Mouse (Mus musculus): ENCODE measurements at regions not wholly inside any gene's neighbourhood (a gene's known extent, or its start where the extent isn't known, plus 50 kb on each side); places are given as distances from the start of the nearest gene placed in this dataset.

GRCm38 (mm10) chr15:96784578-96784977 lies 85.0 kb upstream of the Slc38a2 start:
- 91% methylated on average over 7 of the region's 7 CpGs for WGBS
- DNase-seq (ENCODE audit: low spot score): no peak
- ATAC-seq (replicated peaks; ENCODE audit: low FRiP score, low read depth): no peak

GRCm38 (mm10) chr15:96781560-96781959 lies 82.0 kb upstream of the Slc38a2 start:
- Histone ChIP-seq H3K4me2 (ENCODE audit: low read length) (no peak overlapping the region), H3K27me3 (ENCODE audit: insufficient read depth, low read length) (no peaks in the 10 kb centered on the region), H3K36me3 (ENCODE audit: insufficient read depth, low read length) (no peaks in the 10 kb centered on the region), H3K9me3 (replicated peaks; ENCODE audit: low read length) (no peaks in the 10 kb centered on the region), H3K4me3 (replicated peaks; ENCODE audit: low read depth, low read length) (no peak overlapping the region), H3K27ac (no peak overlapping the region), H3K4me1 (replicated peaks; ENCODE audit: insufficient read depth, low read length) (no peaks in the 10 kb centered on the region; the same call in 1 of the 2 replicates), H3K9ac (ENCODE audit: low read depth, low read length) (no peak overlapping the region)
- TF ChIP-seq CTCF (IDR thresholded peaks at IDR 0.05; ENCODE audit: low read depth): peak; percentile 25; the same call in 1 of the 2 replicates
- no peak for ATAC-seq (replicated peaks; ENCODE audit: low FRiP score, low read depth)
- no peak for DNase-seq (ENCODE audit: low spot score)
- 78% methylated on average over 5 of the region's 5 CpGs for WGBS

More at GRCm38 (mm10) chr15:96784578-96784977, 85.0 kb upstream of the Slc38a2 start:
- no peak overlapping the region for H3K4me3 ChIP-seq (replicated peaks; ENCODE audit: low read depth, low read length)
- no peaks in the 10 kb centered on the region for H3K36me3 ChIP-seq (ENCODE audit: insufficient read depth, low read length)
- H3K4me2 ChIP-seq (ENCODE audit: low read length): no peak overlapping the region
- no peaks in the 10 kb centered on the region; the same call in 1 of the 2 replicates for H3K4me1 ChIP-seq (replicated peaks; ENCODE audit: insufficient read depth, low read length)
- no peaks in the 10 kb centered on the region for H3K9me3 ChIP-seq (replicated peaks; ENCODE audit: low read length)
- H3K9ac ChIP-seq (ENCODE audit: low read depth, low read length): no peak overlapping the region
- TF ChIP-seq CTCF (IDR thresholded peaks at IDR 0.05; ENCODE audit: low read depth): no peak
- no peaks in the 10 kb centered on the region for H3K27me3 ChIP-seq (ENCODE audit: insufficient read depth, low read length)
- H3K27ac ChIP-seq: no peak overlapping the region

GRCm38 (mm10) chr15:96780606-96781005 lies 81.1 kb upstream of the Slc38a2 start:
- 86% methylated on average over 5 of the region's 5 CpGs for WGBS
- H3K4me2 ChIP-seq (ENCODE audit: low read length): no peak overlapping the region
- no peak for TF ChIP-seq CTCF (IDR thresholded peaks at IDR 0.05; ENCODE audit: low read depth)

GRCm38 (mm10) chr15:96779358-96779757 lies 79.8 kb upstream of the Slc38a2 start:
- ATAC-seq (replicated peaks; ENCODE audit: low FRiP score, low read depth) (no peak), DNase-seq (ENCODE audit: low spot score) (no peak)
- no peak overlapping the region for H3K4me2 ChIP-seq (ENCODE audit: low read length)
- no peaks in the 10 kb centered on the region for H3K36me3 ChIP-seq (ENCODE audit: insufficient read depth, low read length)
- H3K4me3 ChIP-seq (replicated peaks; ENCODE audit: low read depth, low read length): no peak overlapping the region
- no peaks in the 10 kb centered on the region for H3K9me3 ChIP-seq (replicated peaks; ENCODE audit: low read length)
- no peak overlapping the region for H3K9ac ChIP-seq (ENCODE audit: low read depth, low read length)
- H3K27me3 ChIP-seq (ENCODE audit: insufficient read depth, low read length): no peaks in the 10 kb centered on the region
- no peak overlapping the region for H3K27ac ChIP-seq
- no peak for TF ChIP-seq CTCF (IDR thresholded peaks at IDR 0.05; ENCODE audit: low read depth)
- WGBS: 79% methylated on average over 7 of the region's 7 CpGs
- H3K4me1 ChIP-seq (replicated peaks; ENCODE audit: insufficient read depth, low read length): no peaks in the 10 kb centered on the region; the same call in 1 of the 2 replicates

More at GRCm38 (mm10) chr15:96780606-96781005, 81.1 kb upstream of the Slc38a2 start:
- Histone ChIP-seq H3K27me3 (ENCODE audit: insufficient read depth, low read length) (no peaks in the 10 kb centered on the region), H3K36me3 (ENCODE audit: insufficient read depth, low read length) (no peaks in the 10 kb centered on the region), H3K27ac (no peak overlapping the region), H3K9me3 (replicated peaks; ENCODE audit: low read length) (no peaks in the 10 kb centered on the region), H3K4me1 (replicated peaks; ENCODE audit: insufficient read depth, low read length) (no peaks in the 10 kb centered on the region; the same call in 1 of the 2 replicates), H3K4me3 (replicated peaks; ENCODE audit: low read depth, low read length) (no peak overlapping the region), H3K9ac (ENCODE audit: low read depth, low read length) (no peak overlapping the region)
- no peak for DNase-seq (ENCODE audit: low spot score)
- ATAC-seq (replicated peaks; ENCODE audit: low FRiP score, low read depth): no peak

GRCm38 (mm10) chr15:96778321-96778926 lies 78.9 kb upstream of the Slc38a2 start:
- Histone ChIP-seq H3K27ac (no peak overlapping the region), H3K9me3 (replicated peaks; ENCODE audit: low read length) (no peaks in the 10 kb centered on the region), H3K27me3 (ENCODE audit: insufficient read depth, low read length) (no peaks in the 10 kb centered on the region), H3K4me1 (replicated peaks; ENCODE audit: insufficient read depth, low read length) (no peaks in the 10 kb centered on the region; the same call in 1 of the 2 replicates), H3K4me2 (ENCODE audit: low read length) (no peak overlapping the region), H3K9ac (ENCODE audit: low read depth, low read length) (no peak overlapping the region), H3K36me3 (ENCODE audit: insufficient read depth, low read length) (no peaks in the 10 kb centered on the region), H3K4me3 (replicated peaks; ENCODE audit: low read depth, low read length) (no peak overlapping the region)
- ATAC-seq (replicated peaks; ENCODE audit: low FRiP score, low read depth): no peak
- TF ChIP-seq CTCF (IDR thresholded peaks at IDR 0.05; ENCODE audit: low read depth): no peak
- WGBS: 87% methylated on average over 15 of the region's 15 CpGs
- no peak for DNase-seq (ENCODE audit: low spot score)

GRCm38 (mm10) chr15:96776476-96777075 lies 77.0 kb upstream of the Slc38a2 start:
- no peak for TF ChIP-seq CTCF (IDR thresholded peaks at IDR 0.05; ENCODE audit: low read depth)
- WGBS: 64% methylated on average over 9 of the region's 9 CpGs
- H3K36me3 ChIP-seq (ENCODE audit: insufficient read depth, low read length): no peaks in the 10 kb centered on the region
- H3K9me3 ChIP-seq (replicated peaks; ENCODE audit: low read length): no peaks in the 10 kb centered on the region
- H3K4me1 ChIP-seq (replicated peaks; ENCODE audit: insufficient read depth, low read length): no peaks in the 10 kb centered on the region; the same call in 1 of the 2 replicates
- no peak overlapping the region for H3K4me3 ChIP-seq (replicated peaks; ENCODE audit: low read depth, low read length)
- ATAC-seq (replicated peaks; ENCODE audit: low FRiP score, low read depth): no peak
- H3K27me3 ChIP-seq (ENCODE audit: insufficient read depth, low read length): no peaks in the 10 kb centered on the region
- H3K4me2 ChIP-seq (ENCODE audit: low read length): no peak overlapping the region
- no peak for DNase-seq (ENCODE audit: low spot score)
- H3K9ac ChIP-seq (ENCODE audit: low read depth, low read length): no peak overlapping the region
- no peak overlapping the region for H3K27ac ChIP-seq
